Mouse (Mus musculus) thymus, postnatal 4 days (tissue): ENCODE data around the gene Wdr4.
A peak's percentile ranks its signal among the peaks of the same experiment; 100 is the strongest.
"Not testable (repeated sequence)": the region's sequence is repeated elsewhere in the genome, so short reads cannot be mapped to it uniquely, and the experiment has no call there.

Experiments used
- DNase-seq: peaks from one replicate; pipeline ENCODE4 v3.0.0; 2021

The Wdr4 gene

GRCm38 (mm10) chr17:31519946-31520838 is at the start of gene Wdr4, which contains the start of gene Ndufv3:
Gene Wdr4 (minus strand): TSS chr17:31519980.
Gene Ndufv3 (plus strand): TSS chr17:31520115.
- peak; percentile 100 for DNase-seq

- DNase-seq: no peak
These were observed 46.5 kb upstream of the Wdr4 start for GRCm38 (mm10) chr17:31566276-31566675.

DNA sequence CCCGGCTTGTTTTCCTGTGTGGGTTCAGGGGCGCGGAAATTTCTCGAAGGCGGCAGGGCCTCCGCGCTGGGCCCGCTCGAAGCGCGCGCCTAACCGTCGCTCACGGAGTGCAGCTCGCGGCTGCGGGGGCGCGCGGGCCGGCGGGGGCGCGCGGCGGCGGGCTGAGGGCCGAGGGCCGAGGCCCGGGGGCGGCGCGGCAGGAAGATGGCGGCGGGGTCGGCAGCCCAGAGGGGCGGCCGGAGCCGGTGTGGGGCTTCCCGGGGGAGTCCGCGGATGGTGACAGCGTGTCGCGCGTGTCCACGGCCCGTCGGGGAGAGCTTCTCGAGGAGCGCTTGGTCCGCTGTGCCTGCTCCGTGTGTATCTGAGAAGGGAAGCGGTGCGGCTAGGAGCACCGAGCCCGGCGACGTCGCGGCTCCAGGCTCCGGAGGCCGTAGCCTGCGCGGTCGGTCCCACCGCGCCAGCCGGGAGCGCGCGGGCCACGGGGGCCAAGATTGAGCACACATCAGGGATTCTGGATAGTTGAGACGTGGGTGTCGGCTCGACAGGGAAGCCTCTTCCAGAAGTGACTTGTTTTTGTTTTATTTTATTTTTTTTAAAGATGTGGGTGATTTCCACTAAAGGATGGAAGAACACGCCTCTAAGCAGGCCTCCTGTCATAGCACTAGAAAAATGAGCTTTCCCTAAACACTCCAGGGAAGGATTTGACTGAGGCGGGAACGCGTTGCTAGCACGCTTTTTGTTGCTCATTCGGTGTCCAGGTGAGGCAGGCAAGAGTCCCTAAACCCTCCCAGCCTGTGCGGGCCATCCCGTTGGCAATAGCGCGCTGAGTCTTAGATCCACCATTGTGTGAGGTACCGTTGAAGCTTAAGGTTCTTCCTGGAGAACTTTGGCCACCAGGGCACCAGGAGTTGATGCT is 45.6 kb upstream of the Wdr4 start:
- peak; percentile 88 for DNase-seq

DNA sequence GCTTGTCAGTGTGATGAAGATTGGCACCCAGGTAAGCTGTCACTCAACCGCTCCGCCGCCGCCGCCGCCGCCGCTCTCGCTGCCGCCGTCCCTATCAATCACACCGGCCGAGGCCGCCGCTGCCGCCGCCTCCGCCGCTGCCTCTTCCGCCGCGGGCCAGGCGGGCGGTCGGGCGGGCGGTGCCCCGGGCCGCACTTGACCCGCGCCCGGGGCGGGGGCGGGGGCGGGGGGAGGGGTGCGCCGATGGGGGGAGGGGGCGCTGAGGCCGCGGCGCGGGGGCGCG is 45.0 kb upstream of the Wdr4 start:
- DNase-seq: no peak

DNA sequence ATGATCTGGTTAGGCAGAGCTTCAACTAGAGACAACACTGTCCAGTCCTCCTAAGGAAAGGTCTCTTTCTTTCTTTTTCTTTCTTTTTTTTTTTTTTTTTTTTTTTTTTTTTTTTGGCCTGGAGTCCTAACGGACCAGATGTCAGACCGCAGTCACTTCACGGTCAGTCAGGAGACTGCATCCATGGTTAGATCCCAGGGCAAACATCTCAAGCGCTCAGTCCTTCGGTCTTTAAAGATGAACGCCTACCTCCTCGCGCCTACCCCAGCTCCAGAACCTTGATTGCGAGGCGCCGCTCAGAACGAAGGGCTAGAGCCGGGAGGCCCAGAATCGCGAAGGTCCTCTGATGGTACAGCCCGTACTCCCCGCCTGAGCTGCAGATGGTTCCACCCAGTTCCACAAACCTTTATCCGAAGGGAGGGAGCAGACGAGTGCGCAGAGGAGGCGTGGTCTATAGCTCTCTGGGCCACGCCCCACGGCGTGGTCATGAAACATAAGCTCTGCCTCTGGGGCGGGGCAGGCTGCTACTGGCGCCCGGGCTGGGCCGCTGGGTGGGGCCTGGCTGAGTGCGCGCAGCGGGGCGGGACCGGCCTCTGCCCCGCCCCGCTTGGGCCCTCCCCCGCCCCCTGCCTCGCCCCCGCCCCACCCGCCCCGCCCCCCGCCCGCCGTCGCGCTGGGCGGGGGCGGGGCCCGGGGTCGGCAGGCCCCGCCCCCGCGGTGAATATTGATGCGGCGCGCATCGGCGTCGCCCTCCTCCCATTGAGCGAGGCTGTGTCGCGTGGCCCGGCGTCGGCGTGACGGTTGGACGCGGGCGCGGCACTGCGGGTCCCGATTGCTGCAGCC is 44.5 kb upstream of the Wdr4 start, which contains the start of gene Pknox1:
Gene Pknox1, plus strand, starts transcription at position 720 of the 843 bp plus-strand sequence.
- peak; percentile 99 for DNase-seq

DNA sequence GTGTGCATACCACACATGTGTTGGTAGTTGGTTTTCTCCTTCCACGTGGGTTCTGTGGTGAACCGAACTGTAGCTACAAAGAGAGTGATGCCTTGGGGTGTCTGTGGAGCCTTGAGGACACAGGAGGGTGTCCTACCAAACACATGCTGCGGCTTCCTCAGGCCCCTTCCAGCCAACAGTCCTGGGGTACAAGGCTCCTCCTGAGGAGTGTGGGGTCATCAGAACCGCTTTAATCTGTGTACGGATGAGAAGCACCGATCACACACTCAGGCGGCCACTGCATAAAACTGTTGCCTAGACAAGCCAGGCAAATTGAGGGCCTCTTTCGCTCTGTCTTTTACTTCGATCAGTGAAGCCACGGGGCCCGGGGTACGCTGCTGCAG is 43.8 kb upstream of the Wdr4 start:
- peak; percentile 64 for DNase-seq

DNA sequence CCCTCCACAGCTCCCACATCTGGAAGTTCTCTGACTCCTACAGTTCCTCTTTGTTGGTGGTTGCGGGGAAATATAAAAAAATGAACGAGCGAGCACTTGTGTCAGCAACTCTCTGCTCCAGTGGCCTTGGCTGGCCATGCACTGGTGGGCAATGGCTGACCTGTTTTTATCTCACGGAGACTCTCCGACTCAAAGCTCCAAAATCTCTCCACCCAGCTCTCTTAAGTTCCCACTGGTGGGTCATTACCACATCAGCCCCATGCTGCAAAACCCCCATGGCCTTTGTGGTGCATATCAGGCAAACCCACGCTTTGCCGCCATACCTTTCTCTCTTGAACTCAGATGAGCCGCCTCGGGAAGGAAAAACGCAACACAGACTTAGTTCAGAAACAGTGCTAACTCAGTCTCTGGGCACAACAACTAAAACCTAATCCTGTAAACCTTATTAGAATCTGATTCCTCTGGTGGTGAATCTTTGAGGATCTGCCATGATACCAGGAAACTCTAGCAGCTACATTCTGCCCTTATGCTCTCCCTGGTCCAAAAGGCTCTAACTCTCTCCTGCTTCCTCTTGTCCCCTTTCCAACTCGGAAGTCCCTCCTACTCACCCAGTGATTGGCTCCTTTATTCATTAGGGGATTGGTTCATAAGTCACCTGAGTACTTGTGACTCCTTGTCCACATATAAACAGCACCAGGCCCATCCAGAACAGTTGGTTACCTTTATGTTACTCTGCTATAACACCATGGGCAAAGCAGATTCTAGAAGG is 39.4 kb upstream of the Wdr4 start:
- DNase-seq: no peak

DNA sequence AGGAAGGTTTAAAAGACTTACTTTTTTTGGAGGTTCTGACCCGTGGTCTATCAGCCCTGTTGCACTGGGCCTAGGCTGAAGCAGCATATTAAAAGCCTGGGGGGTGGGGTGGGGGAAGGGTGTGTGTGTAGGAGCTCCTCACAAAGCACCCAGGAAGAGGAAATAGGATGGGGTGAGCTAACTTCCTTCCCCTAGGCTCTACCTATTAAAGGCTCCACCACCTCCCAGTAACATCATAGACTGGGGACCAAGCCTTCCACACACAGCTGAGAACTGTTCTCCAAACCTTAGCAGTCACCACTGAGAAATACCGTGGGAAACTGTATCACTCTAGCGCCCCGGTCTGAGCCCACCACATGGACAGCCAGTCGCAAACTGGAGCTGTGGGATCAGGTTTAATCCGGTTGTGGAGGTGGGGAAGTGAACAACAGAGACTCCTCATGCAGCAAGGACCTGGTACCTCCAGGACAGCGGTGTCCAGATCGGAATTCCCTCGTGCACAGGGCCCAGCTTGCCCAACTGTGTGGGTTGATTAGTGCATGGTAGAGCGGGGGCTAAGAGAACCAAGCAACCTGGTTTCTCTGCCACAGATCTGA is 38.3 kb upstream of the Wdr4 start:
- DNase-seq: peak; percentile 21

DNA sequence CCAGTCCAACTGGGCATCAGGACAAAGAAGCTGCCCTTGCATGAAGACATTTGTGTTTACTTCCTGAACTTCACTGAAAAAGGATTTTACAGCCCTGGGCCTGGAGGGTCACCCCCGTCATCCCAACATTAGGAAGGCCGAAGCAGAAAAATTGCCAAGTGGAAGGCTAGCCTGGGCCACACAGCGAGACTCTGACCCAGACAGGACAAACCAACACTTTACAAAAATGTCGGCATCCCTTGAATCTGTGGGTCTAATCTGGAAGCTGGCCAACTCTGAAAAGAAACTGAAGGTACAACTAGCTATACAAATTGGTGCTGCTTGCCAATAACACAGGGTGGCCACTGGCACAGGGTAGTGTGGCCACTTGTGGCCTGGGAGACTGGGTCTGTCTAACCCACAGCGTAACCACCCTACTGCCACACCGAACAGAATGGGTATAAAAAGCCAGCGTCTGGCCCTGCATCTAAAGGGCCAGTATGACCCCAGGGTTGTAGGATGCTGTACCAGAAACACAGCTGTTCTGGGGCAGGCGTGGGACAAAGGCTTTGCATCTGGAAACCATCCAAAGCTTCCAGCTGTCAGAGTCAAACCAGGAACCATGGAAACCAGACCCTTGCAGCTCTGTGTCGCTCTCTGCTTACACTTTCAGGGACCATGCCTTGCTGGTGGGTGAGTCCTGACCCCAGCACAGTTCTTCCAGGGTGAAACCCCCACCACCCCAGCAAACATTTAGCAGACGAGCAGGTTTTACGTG is 37.5 kb upstream of the Wdr4 start:
- DNase-seq: peak; percentile 25

DNA sequence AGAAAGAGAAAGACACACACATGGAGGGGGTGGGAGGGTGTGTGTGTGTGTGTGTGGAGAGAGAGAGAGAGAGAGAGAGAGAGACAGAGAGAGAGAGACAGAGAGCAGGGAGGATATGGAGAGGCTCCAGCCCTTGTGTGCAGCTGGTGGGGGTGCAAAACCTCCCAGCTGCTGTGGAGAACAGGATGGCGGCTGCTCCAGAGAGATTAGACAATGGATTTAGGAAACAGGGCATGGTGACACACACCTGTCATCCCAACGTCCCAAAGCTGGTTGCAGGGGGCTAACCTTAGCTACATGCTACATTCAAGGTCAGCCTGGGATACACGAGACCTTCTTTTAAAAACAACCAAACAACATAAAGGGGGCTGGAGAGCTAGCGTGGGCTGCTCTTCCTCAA is 36.5 kb upstream of the Wdr4 start:
- DNase-seq: no peak

GRCm38 (mm10) chr17:31552601-31553000 is 32.8 kb upstream of the Wdr4 start:
- DNase-seq: not testable (repeated sequence)

DNA sequence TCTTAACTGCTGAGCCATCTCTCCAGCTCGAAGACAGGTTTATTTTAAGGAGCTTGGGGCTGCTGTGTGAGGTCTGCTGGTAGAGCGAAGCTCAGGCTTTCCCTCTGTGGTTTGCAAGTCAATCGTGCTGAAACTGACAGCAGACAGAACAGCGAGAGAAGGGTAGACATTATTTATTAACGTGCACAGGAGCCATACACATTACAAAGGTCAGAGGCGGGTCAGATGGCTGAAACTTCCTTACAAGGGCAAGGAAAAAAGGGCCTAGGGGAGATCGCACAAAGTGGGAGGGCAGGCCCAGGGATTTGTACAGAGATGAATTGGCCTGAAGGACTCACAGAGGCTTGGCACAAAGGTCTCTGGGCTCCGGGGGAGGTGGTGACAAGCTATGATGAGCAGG is 29.6 kb upstream of the Wdr4 start:
- DNase-seq: no peak

DNA sequence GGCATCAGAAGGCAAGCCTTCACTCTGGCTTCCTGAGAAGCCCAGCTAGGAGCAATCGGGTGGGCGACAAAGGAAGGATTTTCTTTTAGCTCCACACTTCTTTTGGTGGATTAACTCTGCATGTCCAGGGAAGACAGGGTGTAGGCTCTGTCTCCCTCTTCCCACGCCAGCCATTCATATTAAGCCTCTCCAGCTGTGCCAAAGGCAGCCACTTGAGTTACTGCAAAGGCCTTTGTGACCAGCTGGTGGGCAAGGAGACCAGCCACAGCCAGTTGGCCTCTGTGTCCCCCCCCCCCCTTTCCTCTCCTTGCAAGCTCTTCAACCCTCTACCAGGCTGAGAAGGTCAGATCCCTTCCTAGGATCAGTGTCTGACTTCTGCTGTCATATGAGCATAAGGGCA is 28.2 kb upstream of the Wdr4 start:
- no peak for DNase-seq

- DNase-seq: no peak
These were observed 26.8 kb upstream of the Wdr4 start for GRCm38 (mm10) chr17:31546444-31547196.

GRCm38 (mm10) chr17:31543574-31543973 is 23.8 kb upstream of the Wdr4 start:
- DNase-seq: no peak

DNA sequence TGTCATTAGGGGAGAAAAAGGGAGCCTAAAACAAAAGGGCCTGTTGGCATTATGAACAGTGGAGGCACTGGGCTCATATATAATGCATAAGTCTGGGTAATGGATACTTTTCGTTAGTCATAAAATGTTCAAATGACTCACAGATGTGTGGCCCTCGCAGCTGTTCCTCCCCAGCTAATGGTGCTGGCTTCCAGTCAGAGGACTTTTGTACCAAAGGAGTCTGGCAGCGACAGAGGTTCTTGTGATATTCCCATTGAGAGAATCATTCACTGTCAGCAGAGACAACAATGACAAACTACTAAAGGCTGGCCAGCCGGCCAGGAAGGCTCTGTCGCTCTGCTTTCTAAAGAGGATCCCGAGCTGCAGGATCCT is 21.7 kb upstream of the Wdr4 start:
- DNase-seq: no peak

DNA sequence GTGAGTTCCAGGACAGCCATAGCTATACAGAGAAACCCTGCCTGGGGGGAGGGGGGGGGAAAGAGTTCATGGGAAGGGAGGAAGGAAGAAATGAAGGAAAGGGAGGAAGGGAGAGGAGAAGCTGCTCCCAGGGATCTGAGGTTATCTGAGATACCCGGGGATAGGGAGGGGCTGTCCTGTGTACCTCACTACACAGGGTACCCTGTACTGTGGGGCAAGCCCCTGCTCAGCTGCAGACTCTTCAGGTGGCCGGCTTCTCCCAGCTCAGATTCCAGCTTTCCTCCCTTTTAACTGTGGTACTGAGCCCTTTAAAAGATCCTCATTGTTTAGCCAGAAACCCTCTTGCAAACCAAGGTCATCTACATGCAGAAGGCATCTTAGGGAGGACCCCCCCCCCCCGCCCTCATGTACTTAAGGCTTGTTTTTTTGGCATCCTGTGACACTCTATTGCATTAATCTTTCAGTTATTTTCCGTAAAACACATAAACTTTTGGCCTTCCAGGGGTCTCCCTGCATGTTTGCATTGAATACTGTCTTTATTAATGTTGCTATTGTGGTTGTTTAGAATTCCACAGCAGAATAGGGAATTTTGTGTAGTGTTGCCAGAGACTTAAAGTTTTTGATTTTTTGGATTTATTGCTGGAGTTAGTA is 21.2 kb upstream of the Wdr4 start:
- no peak for DNase-seq

DNA sequence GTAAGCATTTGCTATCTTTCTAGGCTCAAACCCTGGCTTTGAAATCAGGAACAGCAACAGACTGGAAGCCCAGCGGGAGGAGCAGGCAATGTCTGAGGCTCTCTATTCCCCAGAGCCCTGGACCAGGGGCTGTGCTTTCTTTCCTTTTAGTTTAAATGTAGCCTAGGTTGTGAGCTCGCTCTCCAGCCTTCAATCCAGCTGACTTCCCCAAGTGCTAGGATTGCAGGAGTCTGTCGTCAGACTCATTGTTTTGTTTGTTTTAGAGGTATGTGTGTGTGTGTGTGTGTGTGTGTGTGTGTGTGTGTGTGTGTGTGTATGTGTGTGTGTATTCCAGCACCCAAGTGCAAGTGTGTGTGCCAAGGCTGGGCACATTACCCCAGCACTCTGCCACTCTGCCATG is 20.3 kb upstream of the Wdr4 start:
- no peak for DNase-seq

DNA sequence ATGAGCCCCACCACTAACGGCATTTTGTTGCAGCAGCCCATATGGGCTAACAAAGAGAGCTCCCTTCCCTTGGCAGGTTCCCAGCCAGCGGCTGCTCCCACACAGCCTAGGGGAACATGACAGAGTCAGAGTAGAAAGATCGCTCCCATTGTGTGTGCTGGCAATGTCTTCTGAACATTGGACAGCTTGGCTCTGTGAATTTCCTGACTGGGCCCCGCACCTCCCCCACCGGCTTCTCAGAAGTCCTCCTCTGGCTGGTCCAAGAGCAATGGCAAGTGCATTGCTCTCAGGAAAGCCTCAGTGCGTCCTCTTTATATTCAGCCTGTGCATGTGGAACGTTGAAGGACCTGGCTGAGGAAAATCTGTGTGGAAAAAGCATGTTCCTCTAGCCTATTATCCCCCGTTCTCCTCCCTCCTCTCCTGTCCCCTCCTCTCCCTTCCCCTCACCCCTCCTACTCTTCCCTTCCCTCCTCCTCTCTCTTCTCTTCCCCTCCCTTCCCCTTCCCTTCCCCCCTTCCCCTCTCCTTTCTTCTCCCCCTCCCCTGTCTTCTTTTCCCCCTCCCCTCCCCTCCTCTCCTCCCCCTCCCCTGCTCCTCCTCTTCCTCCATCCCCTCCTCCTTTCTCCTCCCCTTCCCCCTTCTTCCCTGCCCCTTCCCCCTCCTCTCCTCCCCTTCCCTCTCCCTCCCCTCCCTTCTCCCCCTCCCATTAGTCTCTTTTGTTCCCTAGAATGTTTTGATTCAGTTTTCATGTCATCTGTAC is 16.3 kb upstream of the Wdr4 start:
- no peak for DNase-seq
